Mouse (Mus musculus): Measurements from ENCODE around the gene Clspn. TPM values are rescaled to one million over a fixed set of nuclear protein-coding genes. Genes with fewer than 3 reads are reported as not detected.

Clspn gene
- polyA plus RNA-seq, 1 experiment from 2014 or later = 54.4 TPM

DNA sequence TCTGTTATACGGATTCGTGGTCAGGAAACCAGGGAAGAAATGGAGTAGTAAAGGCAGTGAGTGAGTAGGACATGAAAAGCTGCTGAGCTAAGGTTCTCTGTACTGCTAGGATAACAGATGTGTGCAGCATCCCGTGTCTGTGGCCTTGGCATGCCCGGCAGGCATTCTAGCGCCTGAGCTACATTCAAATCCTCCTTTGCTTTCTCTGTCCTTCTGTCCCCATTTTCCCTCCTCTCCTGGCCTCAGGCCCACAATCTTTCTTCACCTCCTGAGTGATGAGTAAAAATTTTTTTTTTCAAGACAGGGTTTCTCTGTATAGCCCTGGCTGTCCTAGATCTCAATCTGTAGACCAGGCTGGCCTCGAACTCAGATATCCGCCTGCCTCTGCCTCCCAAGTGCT is 4.6 kb upstream of the Clspn start:
- Histone ChIP-seq H3K27me3 (ENCODE audit: control insufficient read depth, insufficient read depth, low read length) (no peaks in the 10 kb centered on the region), H3K9ac (ENCODE audit: low read length) (no peak overlapping the region), H3K4me2 (no peak overlapping the region), H3K4me3 (ENCODE audit: low read depth, low read length) (no peak overlapping the region), H3K9me3 (ENCODE audit: control insufficient read depth, low read length) (no peaks in the 10 kb centered on the region), H3K4me1 (ENCODE audit: control insufficient read depth, insufficient read depth, low read length) (peaks cover 6% of the 10 kb centered on the region), H3K27ac (ENCODE audit: low read depth, low read length) (no peak overlapping the region), H3K36me3 (ENCODE audit: control insufficient read depth, insufficient read depth, low read length) (no peaks in the 10 kb centered on the region)
- 90% methylated on average over 7 of the region's 7 CpGs for WGBS
- DNase-seq (ENCODE audit: low spot score, missing footprints) (no peak), ATAC-seq (ENCODE audit: low FRiP score) (no peak)

DNA sequence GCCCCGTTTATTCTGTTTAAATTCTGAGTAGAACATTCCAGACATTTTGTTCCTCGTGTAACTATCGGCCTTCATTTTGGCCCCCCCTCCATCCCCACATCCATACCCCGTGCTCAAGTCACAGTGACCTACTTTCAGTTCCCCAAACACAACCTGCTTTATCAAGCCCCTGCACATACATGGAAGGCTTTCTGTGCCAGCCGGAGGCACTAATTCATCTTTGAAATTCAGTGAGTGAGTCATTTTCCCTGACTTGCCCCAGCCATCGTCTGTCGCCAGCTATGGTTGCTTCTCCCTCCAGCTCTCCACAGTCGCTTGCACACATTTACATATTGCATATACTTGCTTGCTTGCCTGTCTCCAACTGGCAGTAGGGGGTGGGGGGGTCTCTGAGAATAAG is 3.6 kb upstream of the Clspn start:
- H3K9ac ChIP-seq (ENCODE audit: low read length) = no peak overlapping the region
- DNase-seq (ENCODE audit: low spot score, missing footprints) = no peak

DNA sequence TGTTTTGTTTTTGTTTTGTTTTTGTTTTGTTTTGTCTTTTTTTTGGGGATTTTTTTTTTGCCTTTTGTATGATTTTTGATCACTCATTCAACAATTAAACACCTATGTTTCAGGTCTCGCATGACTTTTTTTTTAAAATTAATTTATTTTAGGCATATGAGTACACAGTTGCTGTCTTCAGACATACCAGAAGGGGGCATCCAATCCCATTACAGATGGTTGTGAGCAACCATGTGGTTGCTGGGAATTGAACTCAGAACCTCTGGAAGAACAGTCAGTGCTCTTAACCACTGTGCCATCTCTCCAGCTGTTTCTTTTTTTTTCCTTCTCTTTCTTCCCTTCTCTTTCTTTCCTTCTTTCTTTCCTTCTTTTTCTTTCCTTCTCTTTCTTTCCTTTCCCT is 3.0 kb upstream of the Clspn start:
- no peak overlapping the region for H3K4me3 ChIP-seq (ENCODE audit: low read depth, low read length)
- ATAC-seq (ENCODE audit: low FRiP score) (no peak), DNase-seq (ENCODE audit: low spot score, missing footprints) (no peak)
- H3K9ac ChIP-seq (ENCODE audit: low read length) = no peak overlapping the region
- H3K36me3 ChIP-seq (ENCODE audit: control insufficient read depth, insufficient read depth, low read length) = no peaks in the 10 kb centered on the region
- H3K27ac ChIP-seq (ENCODE audit: low read depth, low read length) = no peak overlapping the region
- no peaks in the 10 kb centered on the region for H3K27me3 ChIP-seq (ENCODE audit: control insufficient read depth, insufficient read depth, low read length)
- H3K4me2 ChIP-seq = no peak overlapping the region
- H3K4me1 ChIP-seq (ENCODE audit: control insufficient read depth, insufficient read depth, low read length) = peaks cover 10% of the 10 kb centered on the region
- 95% methylated on average over 1 of the region's 1 CpGs for WGBS
- no peaks in the 10 kb centered on the region for H3K9me3 ChIP-seq (ENCODE audit: control insufficient read depth, low read length)

More for the DNA sequence above, 3.6 kb upstream of the Clspn start:
- no peak for ATAC-seq (ENCODE audit: low FRiP score)
- 68% methylated on average over 8 of the region's 8 CpGs for WGBS
- Histone ChIP-seq H3K9me3 (ENCODE audit: control insufficient read depth, low read length) (no peaks in the 10 kb centered on the region), H3K36me3 (ENCODE audit: control insufficient read depth, insufficient read depth, low read length) (no peaks in the 10 kb centered on the region), H3K4me2 (no peak overlapping the region), H3K4me3 (ENCODE audit: low read depth, low read length) (no peak overlapping the region), H3K27me3 (ENCODE audit: control insufficient read depth, insufficient read depth, low read length) (no peaks in the 10 kb centered on the region), H3K4me1 (ENCODE audit: control insufficient read depth, insufficient read depth, low read length) (peaks cover 7% of the 10 kb centered on the region), H3K27ac (ENCODE audit: low read depth, low read length) (no peak overlapping the region)

DNA sequence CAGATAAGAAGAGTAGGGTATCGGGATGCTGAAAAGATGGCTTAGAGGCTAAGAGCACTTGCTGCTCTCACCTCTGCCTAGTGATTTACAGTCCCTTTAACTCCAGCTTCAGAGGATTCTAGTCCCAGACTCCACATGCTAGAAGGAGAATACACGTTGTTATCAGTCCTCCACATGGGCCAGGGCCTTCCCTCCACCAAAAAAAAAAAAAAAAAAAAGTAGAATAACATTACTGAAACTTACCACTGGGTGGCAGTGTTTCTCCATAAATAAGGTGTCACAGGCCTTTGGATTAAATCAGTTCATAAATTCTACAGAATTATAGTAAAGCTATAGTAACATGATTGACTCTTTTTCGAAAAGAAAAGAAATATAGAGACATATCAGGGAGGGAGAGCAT is 2.3 kb upstream of the Clspn start:
- no peak overlapping the region for H3K4me3 ChIP-seq (ENCODE audit: low read depth, low read length)
- DNase-seq (ENCODE audit: low spot score, missing footprints) = peak; percentile 97
- no peaks in the 10 kb centered on the region for H3K27me3 ChIP-seq (ENCODE audit: control insufficient read depth, insufficient read depth, low read length)
- H3K4me1 ChIP-seq (ENCODE audit: control insufficient read depth, insufficient read depth, low read length) = peaks cover 10% of the 10 kb centered on the region
- H3K4me2 ChIP-seq = no peak overlapping the region
- no peak overlapping the region for H3K9ac ChIP-seq (ENCODE audit: low read length)
- H3K36me3 ChIP-seq (ENCODE audit: control insufficient read depth, insufficient read depth, low read length) = no peaks in the 10 kb centered on the region
- 34% methylated on average over 3 of the region's 3 CpGs for WGBS
- H3K9me3 ChIP-seq (ENCODE audit: control insufficient read depth, low read length) = no peaks in the 10 kb centered on the region
- no peak overlapping the region for H3K27ac ChIP-seq (ENCODE audit: low read depth, low read length)
- ATAC-seq (ENCODE audit: low FRiP score) = no peak

DNA sequence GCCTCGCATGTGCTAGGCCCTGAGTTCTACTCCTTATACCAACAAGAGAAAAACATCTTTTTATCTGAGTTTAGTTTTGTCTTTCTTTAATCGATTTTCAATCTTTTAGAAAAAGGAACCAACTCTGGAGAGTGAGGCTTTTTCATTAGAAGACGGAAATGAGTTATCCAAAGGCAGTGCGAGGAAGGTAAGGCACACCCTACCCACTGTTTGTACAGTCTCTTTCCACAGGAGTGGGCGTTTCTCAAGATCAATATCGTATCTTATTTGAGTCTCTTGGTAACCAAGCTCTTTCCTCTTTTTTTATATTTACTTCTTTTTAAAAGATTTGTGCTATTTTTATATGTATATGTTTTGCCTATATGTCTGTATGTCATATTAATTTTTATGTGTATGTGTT is 7.1 kb downstream of the Clspn start:
- ATAC-seq (ENCODE audit: low FRiP score) (no peak), DNase-seq (ENCODE audit: low spot score, missing footprints) (no peak)
- Histone ChIP-seq H3K9me3 (ENCODE audit: control insufficient read depth, low read length) (no peaks in the 10 kb centered on the region), H3K9ac (ENCODE audit: low read length) (no peak overlapping the region), H3K4me1 (ENCODE audit: control insufficient read depth, insufficient read depth, low read length) (no peaks in the 10 kb centered on the region), H3K36me3 (ENCODE audit: control insufficient read depth, insufficient read depth, low read length) (peaks cover 19% of the 10 kb centered on the region), H3K27ac (ENCODE audit: low read depth, low read length) (no peak overlapping the region), H3K4me3 (ENCODE audit: low read depth, low read length) (no peak overlapping the region), H3K4me2 (no peak overlapping the region), H3K27me3 (ENCODE audit: control insufficient read depth, insufficient read depth, low read length) (no peaks in the 10 kb centered on the region)
- WGBS = 93% methylated on average over 6 of the region's 6 CpGs

DNA sequence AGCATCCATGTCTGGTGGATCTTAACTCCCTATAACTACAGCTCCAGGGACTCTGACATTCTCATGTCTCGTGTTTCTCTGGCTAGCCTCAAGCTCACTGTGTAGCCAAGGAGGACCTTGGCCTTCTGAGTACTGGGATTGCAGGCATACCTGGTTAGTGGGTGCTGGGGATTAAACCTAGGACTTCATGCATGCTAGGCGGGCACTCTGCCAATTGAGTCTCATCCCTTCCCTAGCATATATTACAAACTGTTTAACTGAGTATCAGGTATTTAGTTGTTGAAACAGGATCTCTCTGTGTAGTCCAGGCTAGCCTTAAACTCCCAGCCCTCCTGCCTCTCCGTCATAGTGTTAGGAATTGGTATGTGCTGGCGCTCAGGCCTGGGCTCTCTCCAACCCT is 10.5 kb downstream of the Clspn start:
- no peak for ATAC-seq (ENCODE audit: low FRiP score)
- DNase-seq (ENCODE audit: low spot score, missing footprints) = peak; percentile 53
- 91% methylated on average over 4 of the region's 4 CpGs for WGBS
- H3K4me2 ChIP-seq = no peak overlapping the region
- H3K4me3 ChIP-seq (ENCODE audit: low read depth, low read length) = no peak overlapping the region
- H3K9ac ChIP-seq (ENCODE audit: low read length) = no peak overlapping the region
- H3K4me1 ChIP-seq (ENCODE audit: control insufficient read depth, insufficient read depth, low read length) = no peaks in the 10 kb centered on the region
- H3K9me3 ChIP-seq (ENCODE audit: control insufficient read depth, low read length) = no peaks in the 10 kb centered on the region
- H3K36me3 ChIP-seq (ENCODE audit: control insufficient read depth, insufficient read depth, low read length) = peaks cover 14% of the 10 kb centered on the region
- no peaks in the 10 kb centered on the region for H3K27me3 ChIP-seq (ENCODE audit: control insufficient read depth, insufficient read depth, low read length)
- no peak overlapping the region for H3K27ac ChIP-seq (ENCODE audit: low read depth, low read length)

DNA sequence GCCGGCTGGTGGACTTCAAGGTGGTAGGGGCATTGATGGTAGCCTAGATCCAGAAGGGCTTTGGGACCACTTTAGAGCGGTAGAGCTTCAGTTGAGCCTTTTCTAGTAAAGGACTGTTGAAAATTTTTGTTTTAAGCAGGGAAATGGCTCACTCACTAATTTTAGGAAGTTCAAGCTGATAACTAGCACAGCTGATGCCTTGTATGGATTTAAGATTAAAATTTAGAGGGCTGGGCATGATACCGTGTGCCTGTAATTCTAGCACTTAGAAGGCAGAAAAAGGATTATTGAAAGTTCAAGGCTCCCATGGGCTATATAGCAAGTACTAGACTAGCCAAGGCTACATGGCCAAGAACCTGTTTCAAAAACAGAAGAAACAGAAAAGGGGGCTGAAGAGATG is 13.0 kb downstream of the Clspn start:
- no peaks in the 10 kb centered on the region for H3K4me1 ChIP-seq (ENCODE audit: control insufficient read depth, insufficient read depth, low read length)
- no peaks in the 10 kb centered on the region for H3K27me3 ChIP-seq (ENCODE audit: control insufficient read depth, insufficient read depth, low read length)
- H3K4me3 ChIP-seq (ENCODE audit: low read depth, low read length) = no peak overlapping the region
- H3K4me2 ChIP-seq = no peak overlapping the region
- H3K36me3 ChIP-seq (ENCODE audit: control insufficient read depth, insufficient read depth, low read length) = peaks cover 32% of the 10 kb centered on the region
- DNase-seq (ENCODE audit: low spot score, missing footprints) (peak; percentile 19), ATAC-seq (ENCODE audit: low FRiP score) (no peak)
- no peaks in the 10 kb centered on the region for H3K9me3 ChIP-seq (ENCODE audit: control insufficient read depth, low read length)
- H3K27ac ChIP-seq (ENCODE audit: low read depth, low read length) = no peak overlapping the region
- WGBS = 94% methylated on average over 3 of the region's 3 CpGs
- H3K9ac ChIP-seq (ENCODE audit: low read length) = no peak overlapping the region

DNA sequence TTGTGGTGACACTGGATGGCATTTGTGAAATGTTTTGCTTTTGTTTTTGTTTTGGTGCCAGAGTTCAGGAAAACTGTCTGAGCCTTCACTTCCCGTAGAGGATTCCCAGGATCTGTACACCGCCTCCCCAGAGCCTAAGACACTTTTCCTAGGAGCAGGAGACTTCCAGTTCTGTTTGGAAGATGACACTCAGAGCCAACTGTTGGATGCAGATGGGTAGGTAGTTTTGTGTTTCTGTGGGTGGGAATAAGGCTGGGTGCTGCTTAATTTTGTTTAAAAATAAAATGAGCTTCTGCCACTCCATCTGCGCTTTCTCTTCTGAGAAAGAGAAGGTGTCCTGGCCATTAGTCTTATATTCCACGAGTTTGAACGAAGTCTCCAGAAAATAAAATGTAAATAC is 19.5 kb downstream of the Clspn start:
- Histone ChIP-seq H3K4me1 (ENCODE audit: control insufficient read depth, insufficient read depth, low read length) (no peaks in the 10 kb centered on the region), H3K9me3 (ENCODE audit: control insufficient read depth, low read length) (no peaks in the 10 kb centered on the region), H3K9ac (ENCODE audit: low read length) (no peak overlapping the region), H3K27me3 (ENCODE audit: control insufficient read depth, insufficient read depth, low read length) (no peaks in the 10 kb centered on the region), H3K4me2 (no peak overlapping the region), H3K4me3 (ENCODE audit: low read depth, low read length) (no peak overlapping the region), H3K36me3 (ENCODE audit: control insufficient read depth, insufficient read depth, low read length) (peaks cover 48% of the 10 kb centered on the region), H3K27ac (ENCODE audit: low read depth, low read length) (no peak overlapping the region)
- peak; percentile 12 for DNase-seq (ENCODE audit: low spot score, missing footprints)
- 95% methylated on average over 5 of the region's 5 CpGs for WGBS
- ATAC-seq (ENCODE audit: low FRiP score) = no peak

DNA sequence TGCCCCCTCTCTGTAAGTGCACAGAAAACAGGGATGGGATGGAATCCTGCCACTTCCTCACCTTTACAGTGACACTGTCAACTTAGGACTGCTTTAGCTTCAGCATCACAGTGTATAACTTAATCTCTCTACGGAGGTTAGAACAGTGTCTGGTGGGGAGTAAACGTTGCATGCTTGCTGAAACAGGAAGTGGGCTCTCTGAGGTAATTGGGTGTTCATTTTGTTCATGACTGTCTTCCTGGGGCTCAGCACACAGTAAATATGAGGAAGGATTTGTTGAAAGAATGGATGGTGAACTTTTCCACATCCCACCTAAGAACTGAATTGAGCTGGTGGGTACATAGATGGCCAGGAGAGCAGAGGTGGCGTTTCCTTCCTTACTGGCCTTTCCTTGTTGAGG is 21.2 kb downstream of the Clspn start:
- Histone ChIP-seq H3K27ac (ENCODE audit: low read depth, low read length) (no peak overlapping the region), H3K27me3 (ENCODE audit: control insufficient read depth, insufficient read depth, low read length) (no peaks in the 10 kb centered on the region), H3K9ac (ENCODE audit: low read length) (no peak overlapping the region), H3K4me2 (no peak overlapping the region), H3K4me3 (ENCODE audit: low read depth, low read length) (no peak overlapping the region), H3K9me3 (ENCODE audit: control insufficient read depth, low read length) (no peaks in the 10 kb centered on the region), H3K36me3 (ENCODE audit: control insufficient read depth, insufficient read depth, low read length) (peaks cover 46% of the 10 kb centered on the region), H3K4me1 (ENCODE audit: control insufficient read depth, insufficient read depth, low read length) (no peaks in the 10 kb centered on the region)
- ATAC-seq (ENCODE audit: low FRiP score) = no peak
- 96% methylated on average over 3 of the region's 3 CpGs for WGBS
- DNase-seq (ENCODE audit: low spot score, missing footprints) = peak; percentile 33

DNA sequence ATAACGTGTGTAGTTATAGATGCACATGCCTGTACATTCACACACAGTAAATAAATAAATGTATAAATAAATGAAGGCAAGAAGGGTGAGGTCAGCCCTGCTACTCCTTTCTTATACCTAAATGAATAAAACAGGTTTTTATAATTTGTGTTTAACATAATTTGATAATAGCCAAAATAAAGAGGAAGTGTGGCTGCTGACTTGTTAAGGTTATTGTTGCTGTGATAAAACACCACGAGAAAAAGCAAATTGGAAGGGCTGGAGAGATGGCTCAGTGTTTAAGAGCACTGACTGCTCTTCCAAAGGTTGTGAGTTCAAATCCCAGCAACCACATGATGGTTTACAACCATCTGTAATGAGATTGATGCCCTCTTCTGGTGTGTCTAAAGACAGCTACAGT is 22.3 kb downstream of the Clspn start:
- DNase-seq (ENCODE audit: low spot score, missing footprints) (no peak), ATAC-seq (ENCODE audit: low FRiP score) (no peak)
- H3K9ac ChIP-seq (ENCODE audit: low read length) = no peak overlapping the region
- H3K4me2 ChIP-seq = no peak overlapping the region
- H3K4me1 ChIP-seq (ENCODE audit: control insufficient read depth, insufficient read depth, low read length) = no peaks in the 10 kb centered on the region
- WGBS = 89% methylated on average over 2 of the region's 2 CpGs
- no peak overlapping the region for H3K4me3 ChIP-seq (ENCODE audit: low read depth, low read length)
- H3K27me3 ChIP-seq (ENCODE audit: control insufficient read depth, insufficient read depth, low read length) = no peaks in the 10 kb centered on the region
- peaks cover 39% of the 10 kb centered on the region for H3K36me3 ChIP-seq (ENCODE audit: control insufficient read depth, insufficient read depth, low read length)
- no peak overlapping the region for H3K27ac ChIP-seq (ENCODE audit: low read depth, low read length)
- H3K9me3 ChIP-seq (ENCODE audit: control insufficient read depth, low read length) = no peaks in the 10 kb centered on the region
